Mouse (Mus musculus) limb, embryonic 15.5 days (tissue): ENCODE data around the gene Prkd1. TPM values are rescaled to one million over a fixed set of nuclear protein-coding genes. Genes with fewer than 3 reads are reported as not detected.

Experiments used
- ATAC-seq: fragments of 200-750 bp; cut with Nextera tagmentation; 2 replicates; pipeline ENCODE4 v1.8.0; 2017; ENCODE audit warnings: low read depth, moderate TSS enrichment; ENCODE audit not compliant: insufficient number of reproducible peaks, low FRiP score, low TSS enrichment
- H3K27ac ChIP-seq: fragments of 300-500 bp; sonication (generic); 2 replicates; pipeline ENCODE4 v1.5.1; 2015; ENCODE audit warnings: moderate library complexity, mild to moderate bottlenecking, inconsistent platforms
- H3K27me3 ChIP-seq: fragments of 300-500 bp; sonication (generic); 2 replicates; pipeline ENCODE4 v1.6.1; 2015; ENCODE audit warnings: inconsistent platforms
- H3K36me3 ChIP-seq: fragments of 300-500 bp; sonication (generic); 2 replicates; pipeline ENCODE4 v1.6.1; 2015; ENCODE audit warnings: inconsistent platforms
- H3K4me1 ChIP-seq: fragments of 300-500 bp; sonication (generic); 2 replicates; pipeline ENCODE4 v1.6.1; 2015; ENCODE audit warnings: inconsistent platforms
- H3K4me2 ChIP-seq: fragments of 300-500 bp; sonication (generic); 2 replicates; pipeline ENCODE4 v1.6.1; 2015; ENCODE audit warnings: mild to moderate bottlenecking, inconsistent platforms
- H3K4me3 ChIP-seq: fragments of 300-500 bp; sonication (generic); 2 replicates; pipeline ENCODE4 v1.5.1; 2015; ENCODE audit warnings: mild to moderate bottlenecking, inconsistent platforms
- H3K9ac ChIP-seq: fragments of 300-500 bp; sonication (generic); 2 replicates; pipeline ENCODE4 v1.6.1; 2015; ENCODE audit warnings: inconsistent platforms
- H3K9me3 ChIP-seq: fragments of 300-500 bp; sonication (generic); 2 replicates; pipeline ENCODE4 v1.6.1; 2016; ENCODE audit warnings: inconsistent platforms
- WGBS: fragments of 180-500 bp; shearing (Covaris S2); methylation state at CpG from one replicate; pipeline ENCODE4 v1.1.7; 2015; 5-methylcytosine and 5-hydroxymethylcytosine counted together
- polyA plus RNA-seq: library from polyadenylated mRNA; unstranded; fragments of >200 nt; fragmentation: Nextera tagmentation; extraction: Ambion mirVana; gene quantifications from 2 replicates; pipeline ENCODE4 v1.2.1, GENCODE M21; 2015

Gene Prkd1
- polyA plus RNA-seq, 1 experiment from 2014 or later: 5.2 TPM

DNA sequence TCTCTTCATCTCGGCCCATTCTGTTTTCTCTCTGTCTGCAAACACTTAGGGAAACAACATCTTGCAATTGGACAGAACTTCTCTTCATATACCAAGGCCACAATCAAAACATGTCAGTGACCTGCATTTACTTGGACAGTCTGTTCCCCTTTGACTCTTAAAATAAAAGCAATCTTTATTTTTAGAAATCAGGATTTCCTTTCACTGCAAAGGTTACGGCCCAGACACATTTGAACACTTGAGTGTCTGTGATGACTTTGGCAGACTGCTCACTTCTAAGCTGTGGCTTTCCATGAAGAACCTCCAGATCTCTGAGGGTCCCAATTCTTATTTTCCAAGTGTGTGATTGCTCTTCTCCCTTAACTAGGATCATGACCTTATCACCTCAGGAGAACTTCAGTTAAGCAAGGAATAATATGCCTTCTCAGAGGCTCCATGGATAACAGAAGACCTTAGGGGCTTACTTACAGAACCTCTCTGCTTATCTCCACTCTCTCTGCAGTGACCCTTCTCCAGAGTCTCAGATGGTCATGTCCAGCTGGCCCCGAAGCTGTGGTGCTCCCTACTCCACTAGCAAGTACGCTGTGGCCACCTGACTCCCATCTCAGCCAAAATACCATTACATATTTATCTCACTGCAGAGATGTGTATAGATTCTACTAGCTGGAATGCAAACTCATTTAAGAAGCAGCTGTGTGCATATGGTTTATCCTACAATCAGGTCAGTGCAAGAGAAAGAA is 137.2 kb downstream of the Prkd1 start:
- no peak overlapping the region for H3K9ac ChIP-seq
- no peaks in the 10 kb centered on the region for H3K27me3 ChIP-seq
- ATAC-seq: no peak
- no peak overlapping the region for H3K4me3 ChIP-seq
- no peak overlapping the region for H3K27ac ChIP-seq
- H3K4me1 ChIP-seq: no peaks in the 10 kb centered on the region
- no peak overlapping the region for H3K4me2 ChIP-seq
- H3K36me3 ChIP-seq: no peaks in the 10 kb centered on the region
- H3K9me3 ChIP-seq: no peaks in the 10 kb centered on the region
- WGBS: 71% methylated on average over 4 of the region's 4 CpGs

DNA sequence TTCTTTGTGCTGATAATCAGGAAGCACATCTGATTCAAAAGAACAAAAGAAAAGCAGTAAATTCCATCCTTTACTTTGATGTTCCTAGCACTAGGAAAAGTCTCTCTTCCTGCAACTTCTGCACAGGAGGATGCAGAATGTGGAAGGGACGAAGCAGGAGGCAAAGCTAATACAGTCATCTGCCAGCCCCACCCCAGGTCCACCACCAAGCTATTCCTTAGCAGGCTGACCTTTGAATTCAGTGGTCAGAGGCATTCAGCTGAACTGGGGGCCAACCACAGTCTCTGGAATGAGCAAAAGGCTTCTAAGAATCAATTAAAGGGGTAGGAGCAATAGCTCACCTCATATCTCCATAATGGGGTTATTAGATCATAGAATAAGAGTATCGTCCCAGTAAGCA is 140.1 kb downstream of the Prkd1 start:
- WGBS: 68% methylated on average over 2 of the region's 2 CpGs

GRCm38 (mm10) chr12:50499796-50500504 is 148.9 kb downstream of the Prkd1 start:
- no peaks in the 10 kb centered on the region for H3K27me3 ChIP-seq
- 50% methylated on average over 3 of the region's 3 CpGs for WGBS
- H3K36me3 ChIP-seq: no peaks in the 10 kb centered on the region
- H3K4me3 ChIP-seq: no peak overlapping the region
- H3K27ac ChIP-seq: no peak overlapping the region
- no peak overlapping the region for H3K9ac ChIP-seq
- ATAC-seq: no peak
- H3K4me1 ChIP-seq: no peaks in the 10 kb centered on the region
- H3K4me2 ChIP-seq: no peak overlapping the region
- no peaks in the 10 kb centered on the region for H3K9me3 ChIP-seq

More for the DNA sequence above, 140.1 kb downstream of the Prkd1 start:
- H3K27ac ChIP-seq: no peak overlapping the region
- H3K9me3 ChIP-seq: no peaks in the 10 kb centered on the region
- H3K4me2 ChIP-seq: no peak overlapping the region
- no peak overlapping the region for H3K9ac ChIP-seq
- H3K4me3 ChIP-seq: no peak overlapping the region
- ATAC-seq: no peak
- no peaks in the 10 kb centered on the region for H3K27me3 ChIP-seq
- no peaks in the 10 kb centered on the region for H3K36me3 ChIP-seq
- H3K4me1 ChIP-seq: no peaks in the 10 kb centered on the region

- Histone ChIP-seq H3K4me1 (no peaks in the 10 kb centered on the region), H3K4me2 (no peak overlapping the region), H3K27ac (no peak overlapping the region), H3K27me3 (no peaks in the 10 kb centered on the region), H3K9ac (no peak overlapping the region), H3K4me3 (no peak overlapping the region), H3K36me3 (no peaks in the 10 kb centered on the region), H3K9me3 (no peaks in the 10 kb centered on the region)
- 67% methylated on average over 3 of the region's 3 CpGs for WGBS
- no peak for ATAC-seq
Measured at GRCm38 (mm10) chr12:50496006-50496405, 152.9 kb downstream of the Prkd1 start.

GRCm38 (mm10) chr12:50479784-50480183 is 169.1 kb downstream of the Prkd1 start:
- ATAC-seq: no peak
- Histone ChIP-seq H3K27ac (no peak overlapping the region), H3K36me3 (no peaks in the 10 kb centered on the region), H3K4me1 (no peaks in the 10 kb centered on the region), H3K27me3 (no peaks in the 10 kb centered on the region), H3K9ac (no peak overlapping the region), H3K4me2 (no peak overlapping the region), H3K9me3 (no peaks in the 10 kb centered on the region), H3K4me3 (no peak overlapping the region)
- 85% methylated on average over 7 of the region's 7 CpGs for WGBS

- Histone ChIP-seq H3K27ac (no peak overlapping the region), H3K36me3 (no peaks in the 10 kb centered on the region), H3K9me3 (no peaks in the 10 kb centered on the region), H3K27me3 (no peaks in the 10 kb centered on the region), H3K4me3 (no peak overlapping the region), H3K4me2 (no peak overlapping the region), H3K9ac (no peak overlapping the region), H3K4me1 (no peaks in the 10 kb centered on the region)
- ATAC-seq: no peak
- WGBS: 87% methylated on average over 3 of the region's 3 CpGs
Measured at GRCm38 (mm10) chr12:50457151-50457550, 191.7 kb downstream of the Prkd1 start.

DNA sequence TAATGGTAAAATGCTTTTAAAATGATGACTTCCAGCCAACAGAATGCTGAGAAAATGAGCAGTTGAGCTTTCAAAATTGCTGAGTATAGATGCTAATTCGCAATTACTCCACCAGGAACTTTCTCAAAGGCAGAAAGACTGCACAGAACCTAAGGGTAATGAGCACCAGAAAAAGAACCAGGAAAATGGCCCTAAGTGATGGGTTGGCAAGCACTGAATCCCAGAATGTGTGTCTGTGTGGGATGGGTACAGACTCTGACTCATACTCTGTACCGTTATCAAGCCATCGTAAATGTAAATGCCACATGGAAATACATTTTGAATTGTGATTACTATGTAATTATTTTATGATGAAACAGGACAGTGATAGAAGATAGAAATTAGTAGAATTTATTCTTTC is 197.1 kb downstream of the Prkd1 start:
- H3K27me3 ChIP-seq: no peaks in the 10 kb centered on the region
- H3K9me3 ChIP-seq: no peaks in the 10 kb centered on the region
- no peak overlapping the region for H3K9ac ChIP-seq
- 88% methylated on average over 3 of the region's 3 CpGs for WGBS
- no peak overlapping the region for H3K4me3 ChIP-seq
- no peaks in the 10 kb centered on the region for H3K36me3 ChIP-seq
- ATAC-seq: no peak
- H3K27ac ChIP-seq: no peak overlapping the region
- H3K4me1 ChIP-seq: no peaks in the 10 kb centered on the region
- H3K4me2 ChIP-seq: no peak overlapping the region

- 75% methylated on average over 6 of the region's 6 CpGs for WGBS
- no peak for ATAC-seq
Measured at GRCm38 (mm10) chr12:50436660-50437059, 212.2 kb downstream of the Prkd1 start.

GRCm38 (mm10) chr12:50430129-50430703 is 218.7 kb downstream of the Prkd1 start:
- Histone ChIP-seq H3K27ac (no peak overlapping the region), H3K4me3 (no peak overlapping the region), H3K9me3 (no peaks in the 10 kb centered on the region), H3K9ac (no peak overlapping the region), H3K27me3 (no peaks in the 10 kb centered on the region), H3K36me3 (no peaks in the 10 kb centered on the region), H3K4me2 (no peak overlapping the region), H3K4me1 (no peaks in the 10 kb centered on the region)
- 89% methylated on average over 5 of the region's 5 CpGs for WGBS
- no peak for ATAC-seq

More at GRCm38 (mm10) chr12:50436660-50437059, 212.2 kb downstream of the Prkd1 start:
- Histone ChIP-seq H3K4me1 (no peaks in the 10 kb centered on the region), H3K27ac (no peak overlapping the region), H3K4me2 (no peak overlapping the region), H3K4me3 (no peak overlapping the region), H3K9me3 (no peaks in the 10 kb centered on the region), H3K9ac (no peak overlapping the region), H3K36me3 (no peaks in the 10 kb centered on the region), H3K27me3 (no peaks in the 10 kb centered on the region)

DNA sequence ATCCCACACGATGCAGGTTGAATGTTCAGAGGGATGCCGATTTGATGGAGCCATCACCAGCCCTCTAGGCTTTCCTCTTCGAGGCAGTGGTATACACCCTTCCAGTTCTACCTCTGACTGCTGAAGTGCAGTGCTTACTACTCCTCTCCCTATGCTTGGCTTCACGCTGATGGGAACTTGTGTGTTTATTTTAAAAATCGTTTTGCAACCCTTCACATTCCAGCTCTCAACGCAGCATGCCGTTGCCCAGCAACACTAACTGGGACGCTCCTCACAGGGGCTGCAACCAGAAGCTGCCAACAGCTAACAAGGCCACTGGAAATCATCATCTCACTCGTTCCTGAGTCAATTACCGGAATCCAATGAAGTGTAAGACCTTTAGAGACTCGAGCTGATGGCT is 296.5 kb downstream of the Prkd1 start:
- Histone ChIP-seq H3K27me3 (no peaks in the 10 kb centered on the region), H3K4me1 (no peaks in the 10 kb centered on the region), H3K4me2 (no peak overlapping the region), H3K9me3 (no peaks in the 10 kb centered on the region), H3K4me3 (no peak overlapping the region), H3K9ac (no peak overlapping the region), H3K36me3 (no peaks in the 10 kb centered on the region), H3K27ac (no peak overlapping the region)
- no peak for ATAC-seq
- 77% methylated on average over 11 of the region's 11 CpGs for WGBS

DNA sequence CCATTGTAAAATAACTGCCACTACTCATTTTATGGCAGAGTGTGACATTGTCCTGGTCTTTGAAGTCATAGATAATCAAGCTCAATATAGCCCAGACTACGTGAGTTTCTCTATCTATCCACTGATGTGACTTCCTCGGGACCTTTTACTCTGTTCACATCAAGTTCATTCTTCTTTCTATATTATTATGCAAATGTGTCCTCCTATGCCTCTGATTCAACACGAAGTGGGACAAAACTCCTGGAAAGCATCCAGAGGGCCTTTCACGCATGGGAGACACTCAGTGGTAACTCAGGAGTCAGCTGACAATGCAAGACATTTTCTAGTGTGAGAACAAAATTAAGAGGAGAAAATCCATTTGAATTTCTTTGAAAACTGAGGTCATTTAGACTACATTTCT is 315.7 kb downstream of the Prkd1 start:
- 81% methylated on average over 4 of the region's 4 CpGs for WGBS
- no peak overlapping the region for H3K27ac ChIP-seq
- H3K27me3 ChIP-seq: no peaks in the 10 kb centered on the region
- no peak overlapping the region for H3K9ac ChIP-seq
- H3K4me1 ChIP-seq: no peaks in the 10 kb centered on the region
- H3K4me3 ChIP-seq: no peak overlapping the region
- no peak overlapping the region for H3K4me2 ChIP-seq
- no peaks in the 10 kb centered on the region for H3K36me3 ChIP-seq
- H3K9me3 ChIP-seq: no peaks in the 10 kb centered on the region
- no peak for ATAC-seq

- no peak for ATAC-seq
- no peak overlapping the region for H3K4me2 ChIP-seq
Measured at GRCm38 (mm10) chr12:50314634-50315033, 334.3 kb downstream of the Prkd1 start.

More at GRCm38 (mm10) chr12:50314634-50315033, 334.3 kb downstream of the Prkd1 start:
- no peak overlapping the region for H3K9ac ChIP-seq
- H3K36me3 ChIP-seq: no peaks in the 10 kb centered on the region
- no peaks in the 10 kb centered on the region for H3K4me1 ChIP-seq
- H3K27ac ChIP-seq: no peak overlapping the region
- no peaks in the 10 kb centered on the region for H3K9me3 ChIP-seq
- no peaks in the 10 kb centered on the region for H3K27me3 ChIP-seq
- H3K4me3 ChIP-seq: no peak overlapping the region
